23 mouse cellular contexts compared by ENCODE assay signal in the genomic region with DNA sequence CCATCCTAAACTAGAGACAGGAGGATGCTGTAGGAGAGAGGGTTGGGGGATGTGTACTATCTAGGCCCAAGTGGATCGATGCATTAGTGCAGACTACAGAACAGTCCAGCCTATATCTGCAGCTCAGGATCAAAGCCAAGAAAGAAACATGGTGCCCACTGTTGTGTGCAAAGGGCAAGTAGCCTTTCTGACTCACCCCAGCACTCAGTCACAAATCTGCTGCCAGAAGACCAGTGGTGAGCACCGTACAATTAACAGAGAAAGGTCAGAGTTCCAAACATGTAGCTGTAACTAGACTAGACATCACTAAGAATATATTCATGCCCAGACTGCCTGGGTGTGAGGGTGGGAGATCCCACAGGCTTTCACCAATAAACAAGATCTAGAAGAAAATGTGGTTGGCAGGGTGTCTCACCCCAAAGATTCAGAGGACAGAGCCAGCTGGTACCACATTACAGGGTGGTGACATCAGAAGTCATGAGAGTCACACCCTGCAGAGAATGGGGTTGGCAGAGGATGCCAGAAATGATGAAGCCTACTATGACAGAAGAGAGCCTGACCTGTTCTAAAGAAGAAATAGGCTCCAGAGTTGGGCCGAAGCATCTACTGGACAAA. TPM values are rescaled to one million over a fixed set of nuclear protein-coding genes. Genes with fewer than 3 reads are reported as not detected.
DNase-seq lines count a peak whose midpoint lies in the region; ATAC-seq and TF ChIP-seq lines count a peak whose summit lies in the region.
"Had no signal": no experiment of that assay in that cellular context is flagged by ENCODE, and none has a peak within 500 bp of the region (broad histone marks: within the 10 kb centered on the region; RNA-seq: fewer than 3 reads in every experiment).

No protein-coding gene starts in this region.

- peak; percentile 42 to 51 for DNase-seq in cerebellum, adult 18-20 months
- DNase-seq in cerebellum, adult 11 months: no peak
- DNase-seq in 3T3-L1 (ENCODE audit: low read depth, low spot score) (peak; percentile 64), Patski (ENCODE audit: low read depth, low spot score) (peak; percentile 33), MN1 (ENCODE audit: low spot score) (no peak)
- DNase-seq in fibroblast of lung, adult 2 months (ENCODE audit: low read depth): peak; percentile 42
- DNase-seq in kidney, adult 9 months: no peak
- DNase-seq: adrenal gland, postnatal 14 days; forebrain, postnatal 0 days; heart, postnatal 14 days; kidney, adult 11 months; kidney, postnatal 36 days; lung, embryonic 14.5 days; lung, postnatal 14 days; thymus, adult 2 months; thymus, postnatal 36 days had no signal

- POLR2A ChIA-PET in Patski (lab: Charles Lee): no interaction called here

- no peaks in the 10 kb centered on the region for H3K27me3 ChIP-seq in Patski
- H3K27me3 ChIP-seq: hindbrain, embryonic 15.5 days; midbrain, embryonic 15.5 days had no signal

- CTCF ChIA-PET in Patski (lab: Charles Lee): interaction anchor here (1.2 kb wide), 2 partner anchors 9 to 25 kb away, joined by 3 read pairs; no protein-coding TSS in a partner anchor

- in situ Hi-C loops in Patski (cut with MboI; ENCODE audit: low pct_unique_long_range_greater_than_20kb): no loop called here

- no peak for TF ChIP-seq CTCF in Patski (IDR thresholded peaks at IDR 0.05)

- ATAC-seq in Patski: no peak
- ATAC-seq: forebrain, postnatal 0 days; inflammation-experienced regulatory T-cells, adult 6 months; midbrain, embryonic 15.5 days had no signal

RNA-seq across cellular contexts. Expression of a gene that starts 4.8 kb away (rescaled TPM):
- polyA plus RNA-seq in Patski (2021): 2.1 TPM
- polyA plus RNA-seq: G1E; heart, embryonic 14.5 days; liver, adult 2 months had no signal

RNA-seq across cellular contexts. Expression of a gene that starts 12.0 kb away (rescaled TPM):
- polyA plus RNA-seq in Patski (2021): not detected
- polyA plus RNA-seq: neural tube, embryonic 12.5 days had no signal

Comparison
In these comparisons a context has a peak if more than half of its experiments do, and no peak if none do; other contexts are left out.
1. DNase-seq: peak in cerebellum, adult 18-20 months (2 of 2), 3T3-L1 (single experiment), Patski (single experiment) and fibroblast of lung, adult 2 months (single experiment); none in cerebellum, adult 11 months (single experiment), kidney, adult 9 months (single experiment) and MN1 (single experiment).